Mouse (Mus musculus) CH12.LX (cell line): ENCODE data around the gene B3gnt2. TPM values are rescaled to one million over a fixed set of nuclear protein-coding genes. Genes with fewer than 3 reads are reported as not detected.

Source experiments
- DNase-seq: peaks from one replicate; pipeline ENCODE4 v3.0.0-alpha.2; 2013; ENCODE audit errors: extremely low read depth
- H3K27ac ChIP-seq: 2 replicates; pipeline ENCODE4 v1.5.1; 2012; ENCODE audit warnings: low read depth, mild to moderate bottlenecking, control low read depth, moderate library complexity; ENCODE audit not compliant: insufficient read depth
- H3K27me3 ChIP-seq: replicated peaks from 2 replicates; pipeline ENCODE3; 2012; ENCODE audit warnings: inconsistent platforms
- H3K36me3 ChIP-seq, 2 experiments: replicated peaks in 1 of 2; 2 replicates each; pipeline versions ENCODE3 to v1.6.1; 2012; ENCODE audit warnings: inconsistent platforms in 1 of 2, low read length in 1 of 2, mild to moderate bottlenecking in 1 of 2, mixed read lengths in 1 of 2, moderate library complexity in 1 of 2; ENCODE audit not compliant: control insufficient read depth in 1 of 2, insufficient read depth in 1 of 2
- H3K4me1 ChIP-seq, 2 experiments: 2 replicates each; pipeline ENCODE4 v1.6.1; 2012; ENCODE audit warnings: inconsistent platforms in 1 of 2, moderate library complexity in 1 of 2; ENCODE audit not compliant: insufficient read depth in 2 of 2, control insufficient read depth in 1 of 2
- H3K4me2 ChIP-seq: 2 replicates; pipeline ENCODE4 v1.6.1; 2012; ENCODE audit warnings: low read depth, mild to moderate bottlenecking, control low read depth; ENCODE audit not compliant: poor library complexity, insufficient read depth, severe bottlenecking
- H3K4me3 ChIP-seq, 3 experiments: fragments of 150-350 bp in 1 of 3; sonication (generic) in 1 of 3; replicated peaks in 1 of 3; 2 replicates each; pipeline versions ENCODE3 to v1.5.1; 2011 to 2012; ENCODE audit warnings: low read depth in 2 of 3, low read length in 2 of 3, mild to moderate bottlenecking in 2 of 3, moderate library complexity in 2 of 3, control low read depth in 1 of 3, improper control_type of control experiment in 1 of 3, inconsistent platforms in 1 of 3, mixed read lengths in 1 of 3; ENCODE audit not compliant: poor library complexity in 1 of 3
- H3K79me2 ChIP-seq: replicated peaks from 2 replicates; pipeline ENCODE4 v1.6.1; 2012; ENCODE audit warnings: mild to moderate bottlenecking, moderate library complexity; ENCODE audit not compliant: control insufficient read depth, poor library complexity, insufficient read depth, severe bottlenecking; ENCODE audit errors: extremely low read depth
- H3K9ac ChIP-seq: 2 replicates; pipeline ENCODE4 v1.6.1; 2012; ENCODE audit warnings: low read depth, mild to moderate bottlenecking, control low read depth, moderate library complexity; ENCODE audit not compliant: insufficient read depth
- H3K9me3 ChIP-seq: replicated peaks from 2 replicates; pipeline ENCODE3; 2012; ENCODE audit warnings: low read length, inconsistent platforms, mixed read lengths
- BHLHE40 ChIP-seq: IDR thresholded peaks from 2 replicates; pipeline ENCODE4 v1.6.1; 2011; ENCODE audit warnings: mild to moderate bottlenecking, low read depth, low read length, improper control_type of control experiment
- POLR2A ChIP-seq: IDR thresholded peaks from 2 replicates; pipeline ENCODE4 v1.6.1; 2011; ENCODE audit warnings: low read depth, mild to moderate bottlenecking, improper control_type of control experiment, low read length
- SMC3 ChIP-seq: IDR thresholded peaks from 2 replicates; pipeline ENCODE4 v1.6.1; 2011; ENCODE audit warnings: low read depth, low read length, improper control_type of control experiment
- USF1 ChIP-seq: IDR thresholded peaks from 2 replicates; pipeline ENCODE4 v1.6.1; 2014; ENCODE audit warnings: low read depth, mild to moderate bottlenecking, inconsistent platforms, low read length, improper control_type of control experiment
- USF2 ChIP-seq: conservative IDR thresholded peaks from 2 replicates; pipeline ENCODE4 v1.6.1; 2011; ENCODE audit warnings: low read depth, low read length, improper control_type of control experiment
- ZKSCAN1 ChIP-seq: IDR thresholded peaks from 2 replicates; pipeline ENCODE4 v1.6.1; 2012; ENCODE audit warnings: low read depth, inconsistent platforms, low read length, improper control_type of control experiment, borderline replicate concordance
- ZMIZ1 ChIP-seq: IDR thresholded peaks from 2 replicates; pipeline ENCODE4 v1.6.1; 2012; ENCODE audit warnings: low read depth, mild to moderate bottlenecking, inconsistent platforms, low read length, improper control_type of control experiment
- dilution Hi-C: fragments of 300-500 bp; cut with MboI; formaldehyde crosslinking; loops from 2 replicates; pipeline ENCODE4 v1.14.3; 2020; ENCODE audit warnings: low sequenced_read_pairs; ENCODE audit not compliant: extremely low pct_unique_long_range_greater_than_20kb, extremely low pct_ligation_motif_present
- in situ Hi-C: fragments of 300-500 bp; cut with MboI; formaldehyde crosslinking; loops from 3 replicates; pipeline ENCODE4 v1.14.3; 2019; ENCODE audit warnings: low sequenced_read_pairs, low pct_ligation_motif_present, low pct_unique_long_range_greater_than_20kb, mixed read lengths
- polyA plus RNA-seq: library from polyadenylated mRNA; unstranded; fragments of >175 nt; gene quantifications from 2 replicates; pipeline ENCODE4 v1.2.1, GENCODE M21; 2012; ENCODE audit warnings: low read depth; ENCODE audit not compliant: insufficient read length
- total RNA-seq, 2 experiments: library from RNA; depleted of rRNA; stranded (reverse); fragments of 300-350 nt in 1 of 2; fragments of >200 nt in 1 of 2; gene quantifications; 2 replicates each; pipeline ENCODE4 v1.2.3; 2012 to 2014

Gene B3gnt2
- total and polyA plus RNA-seq, 3 experiments: 74.6 to 96.0 (median 75.2) TPM

GRCm38 (mm10) chr11:22832600-22832999, 28.2 kb downstream of the B3gnt2 start:
- in situ Hi-C loops (no loop called here), dilution Hi-C loops (no loop called here)
- H3K4me2 ChIP-seq: no peak overlapping the region
- no peaks in the 10 kb centered on the region for H3K27me3 ChIP-seq
- TF ChIP-seq POLR2A (0 out of 2 replicates have a peak, but pooled peaks have one; percentile 15), BHLHE40 (no peak)
- no peak overlapping the region for H3K4me3 ChIP-seq
- no peak overlapping the region for H3K9ac ChIP-seq
- H3K27ac ChIP-seq: no peak overlapping the region
- DNase-seq: no peak
- H3K9me3 ChIP-seq: no peaks in the 10 kb centered on the region
- peaks cover 50% of the 10 kb centered on the region for H3K79me2 ChIP-seq
- peaks cover 59 to 90% of the 10 kb centered on the region in 2 experiments for H3K36me3 ChIP-seq
- peaks cover 11 to 71% of the 10 kb centered on the region in 2 experiments for H3K4me1 ChIP-seq

GRCm38 (mm10) chr11:22831916-22832315, 28.8 kb downstream of the B3gnt2 start:
- Histone ChIP-seq H3K9me3 (peaks cover 2% of the 10 kb centered on the region), H3K4me3 (no peak overlapping the region), H3K4me2 (no peak overlapping the region), H3K4me1 (peaks cover 11 to 64% of the 10 kb centered on the region in 2 experiments), H3K9ac (no peak overlapping the region), H3K79me2 (peaks cover 46% of the 10 kb centered on the region), H3K27me3 (no peaks in the 10 kb centered on the region), H3K36me3 (peaks cover 59 to 90% of the 10 kb centered on the region in 2 experiments), H3K27ac (no peak overlapping the region)
- dilution Hi-C loops: no loop called here
- DNase-seq: no peak
- TF ChIP-seq SMC3 (0 out of 2 replicates have a peak, but pooled peaks have one; percentile 3), USF2 (no peak)
- in situ Hi-C loops: no loop called here

GRCm38 (mm10) chr11:22830684-22831083, 30.1 kb downstream of the B3gnt2 start:
- in situ Hi-C loops (no loop called here), dilution Hi-C loops (no loop called here)
- TF ChIP-seq USF1 (no peak), POLR2A (no peak; the same call in 1 of the 2 replicates), ZMIZ1 (peak; percentile 47), ZKSCAN1 (no peak)
- Histone ChIP-seq H3K27me3 (no peaks in the 10 kb centered on the region), H3K79me2 (peaks cover 34% of the 10 kb centered on the region), H3K4me2 (no peak overlapping the region), H3K9ac (no peak overlapping the region), H3K9me3 (peaks cover 10% of the 10 kb centered on the region), H3K36me3 (peaks cover 49 to 87% of the 10 kb centered on the region in 2 experiments), H3K4me1 (peaks cover 8 to 51% of the 10 kb centered on the region in 2 experiments), H3K27ac (peak overlapping the region; percentile 14; the same call in 1 of the 2 replicates), H3K4me3 (no peak overlapping the region)
- no peak for DNase-seq
